Mouse (Mus musculus) testis, adult 2 months (tissue): ENCODE results near the gene Tacr1. TPM values are rescaled to one million over a fixed set of nuclear protein-coding genes. Genes with fewer than 3 reads are reported as not detected.

Experiments used
- H3K27ac ChIP-seq: fragments of 200-500 bp; 2 replicates; pipeline ENCODE4 v1.5.1; 2012; ENCODE audit warnings: low read depth, low read length; ENCODE audit not compliant: control insufficient read depth, insufficient read depth
- H3K27me3 ChIP-seq: fragments of 200-500 bp; 2 replicates; pipeline ENCODE4 v1.6.1; 2012; ENCODE audit warnings: mild to moderate bottlenecking, low read length, moderate library complexity; ENCODE audit not compliant: control insufficient read depth, insufficient read depth
- H3K36me3 ChIP-seq: fragments of 200-500 bp; 2 replicates; pipeline ENCODE4 v1.6.1; 2012; ENCODE audit warnings: mild to moderate bottlenecking, low read length; ENCODE audit not compliant: control insufficient read depth, insufficient read depth
- H3K4me1 ChIP-seq: fragments of 200-500 bp; 2 replicates; pipeline ENCODE4 v1.6.1; 2012; ENCODE audit warnings: low read length; ENCODE audit not compliant: control insufficient read depth, insufficient read depth
- H3K4me3 ChIP-seq: fragments of 200-500 bp; 2 replicates; pipeline ENCODE4 v1.5.1; 2012; ENCODE audit warnings: low read depth, mild to moderate bottlenecking, low read length, moderate library complexity, mixed read lengths; ENCODE audit not compliant: control insufficient read depth
- CTCF ChIP-seq: fragments of 200-500 bp; IDR thresholded peaks from 2 replicates; pipeline ENCODE4 v1.5.1; 2012; ENCODE audit warnings: low read depth, mild to moderate bottlenecking, inconsistent platforms, low read length, moderate library complexity; ENCODE audit not compliant: control insufficient read depth, insufficient read depth, insufficient replicate concordance
- POLR2A ChIP-seq: fragments of 200-500 bp; IDR thresholded peaks from 2 replicates; pipeline ENCODE4 v1.6.1; 2012; ENCODE audit warnings: low read depth, mild to moderate bottlenecking, inconsistent platforms, low read length, moderate library complexity; ENCODE audit not compliant: control insufficient read depth
- polyA plus RNA-seq: library from polyadenylated mRNA; depleted of rRNA; stranded (reverse); fragments of >200 nt; gene quantifications from 2 replicates; pipeline ENCODE4 v1.2.3, GENCODE M21; 2012

Tacr1 gene
- polyA plus RNA-seq, 1 experiment: not detected

DNA sequence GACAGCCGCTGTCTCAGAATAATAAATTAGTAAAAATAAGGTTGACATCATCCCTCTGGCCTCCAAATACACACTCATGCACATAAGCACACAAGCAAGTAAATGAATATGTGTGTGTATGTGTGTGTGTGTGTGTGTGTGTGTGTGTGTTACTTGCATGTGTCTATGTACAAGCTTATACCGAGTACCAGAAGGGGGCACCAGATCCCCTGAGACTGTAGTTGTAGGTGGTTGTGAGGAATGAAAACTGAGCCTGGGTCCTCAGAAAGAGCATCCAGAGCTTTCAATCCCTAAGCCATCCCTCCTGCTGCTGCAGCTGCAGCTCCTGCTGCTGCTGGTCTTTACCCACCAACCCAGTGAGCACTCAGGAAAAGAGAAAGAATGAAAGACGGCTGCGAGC, 206.6 kb downstream of the Tacr1 start:
- H3K4me1 ChIP-seq: no peaks in the 10 kb centered on the region; the same call in none of the 2 replicates
- H3K4me3 ChIP-seq: no peak overlapping the region
- no peaks in the 10 kb centered on the region for H3K27me3 ChIP-seq
- H3K36me3 ChIP-seq: no peaks in the 10 kb centered on the region
- H3K27ac ChIP-seq: no peak overlapping the region
- TF ChIP-seq POLR2A (no peak), CTCF (no peak)

DNA sequence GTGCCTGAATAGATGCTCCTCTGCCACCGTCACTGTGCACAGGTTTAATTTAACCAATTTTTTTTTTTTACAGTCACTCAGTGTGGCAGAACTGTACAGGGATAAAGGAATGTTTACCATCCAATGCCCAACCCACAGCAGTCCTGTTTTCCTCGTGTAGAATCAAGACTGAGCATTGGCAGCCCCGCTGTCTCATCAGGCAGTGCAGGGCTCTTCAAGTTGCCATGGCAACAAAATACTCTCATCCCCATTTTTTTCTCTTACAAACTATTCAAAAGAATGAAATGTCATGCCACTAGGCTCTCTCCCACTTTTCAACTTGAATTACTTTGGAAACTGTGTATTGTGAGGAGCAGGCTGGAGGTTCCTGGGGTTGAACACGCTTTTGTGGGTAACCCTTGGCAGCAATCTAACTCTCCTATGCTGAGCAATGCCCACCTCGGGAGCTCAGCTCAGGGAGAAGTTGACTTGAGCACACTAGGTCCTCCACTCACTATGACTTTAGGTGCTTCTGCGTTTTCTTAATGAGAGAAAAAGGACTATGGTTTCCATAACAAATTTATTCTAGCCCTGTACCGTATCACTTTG, 207.3 kb downstream of the Tacr1 start:
- H3K4me1 ChIP-seq: no peaks in the 10 kb centered on the region; the same call in none of the 2 replicates
- H3K4me3 ChIP-seq: no peak overlapping the region
- TF ChIP-seq POLR2A: no peak
- TF ChIP-seq CTCF: no peak
- no peaks in the 10 kb centered on the region for H3K36me3 ChIP-seq
- no peaks in the 10 kb centered on the region for H3K27me3 ChIP-seq
- no peak overlapping the region for H3K27ac ChIP-seq
